Mouse (Mus musculus) layer of hippocampus, postnatal 25 days (tissue): ENCODE measurements at regions not wholly inside any gene's neighbourhood (a gene's known extent, or its start where the extent isn't known, plus 50 kb on each side); places are given as distances from the start of the nearest gene placed in this dataset.

ENCODE experiments used
- DNase-seq, 2 experiments: peaks; one replicate each; pipeline ENCODE4 v3.0.0; 2022; ENCODE audit warnings: mixed read lengths in 2 of 2, low spot score in 1 of 2; ENCODE audit errors: extremely low spot score in 1 of 2

GRCm38 (mm10) chr9:33001165-33001949, 365.3 kb downstream of the Ets1 start:
- no peak for DNase-seq

GRCm38 (mm10) chr9:33003880-33004279, 367.9 kb downstream of the Ets1 start:
- no peak for DNase-seq

- DNase-seq: no peak
Measured at GRCm38 (mm10) chr9:33004536-33004935, 368.5 kb downstream of the Ets1 start.

- DNase-seq: no peak
Measured at GRCm38 (mm10) chr9:33007456-33008063, 371.5 kb downstream of the Ets1 start.

DNA sequence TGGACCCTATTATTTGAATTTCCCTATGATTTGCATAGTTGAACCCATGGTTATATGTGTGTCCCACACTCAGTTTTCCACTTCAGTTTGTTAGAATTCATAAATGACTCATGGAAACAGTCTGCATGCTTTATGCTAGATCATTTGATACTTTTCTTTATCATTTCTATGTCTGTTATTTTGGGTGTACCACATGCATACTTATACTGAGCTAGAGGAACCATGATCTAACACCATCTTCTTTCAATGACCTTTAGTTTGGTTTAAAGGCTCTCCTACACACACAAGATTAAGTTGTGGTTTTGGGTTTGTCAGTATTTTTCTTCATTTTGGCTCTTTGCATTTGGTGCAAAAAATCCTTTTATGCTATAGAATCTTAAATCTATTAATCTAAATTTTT, 375.2 kb downstream of the Ets1 start:
- DNase-seq: no peak

- DNase-seq: no peak
Measured at GRCm38 (mm10) chr9:33035401-33035800, 399.4 kb downstream of the Ets1 start.

- DNase-seq: no peak
Measured at GRCm38 (mm10) chr9:33039221-33039790, 403.3 kb downstream of the Ets1 start.

DNA sequence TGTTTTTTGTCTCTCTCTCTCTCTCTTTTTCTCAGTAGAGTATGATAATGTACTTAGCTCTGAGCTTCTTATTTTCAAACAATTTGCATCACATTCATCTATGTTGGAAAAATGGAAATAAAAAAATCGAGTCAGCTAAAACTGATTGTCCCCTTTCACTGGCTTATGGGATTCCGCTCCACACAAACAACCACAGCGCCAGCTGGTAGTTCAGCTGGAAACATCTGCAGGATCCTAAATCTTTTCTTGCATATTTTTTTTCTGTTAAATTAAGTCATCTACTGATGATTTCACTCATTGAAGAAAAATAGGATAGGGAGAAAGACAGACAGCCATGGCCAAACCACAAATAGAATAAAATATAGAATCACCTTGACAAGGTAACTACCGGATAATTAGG, 414.8 kb downstream of the Ets1 start:
- no peak for DNase-seq

- no peak for DNase-seq
Measured at GRCm38 (mm10) chr9:33060636-33061264, 424.7 kb downstream of the Ets1 start.

- no peak for DNase-seq
Measured at GRCm38 (mm10) chr9:33062476-33062875, 426.5 kb downstream of the Ets1 start.

DNA sequence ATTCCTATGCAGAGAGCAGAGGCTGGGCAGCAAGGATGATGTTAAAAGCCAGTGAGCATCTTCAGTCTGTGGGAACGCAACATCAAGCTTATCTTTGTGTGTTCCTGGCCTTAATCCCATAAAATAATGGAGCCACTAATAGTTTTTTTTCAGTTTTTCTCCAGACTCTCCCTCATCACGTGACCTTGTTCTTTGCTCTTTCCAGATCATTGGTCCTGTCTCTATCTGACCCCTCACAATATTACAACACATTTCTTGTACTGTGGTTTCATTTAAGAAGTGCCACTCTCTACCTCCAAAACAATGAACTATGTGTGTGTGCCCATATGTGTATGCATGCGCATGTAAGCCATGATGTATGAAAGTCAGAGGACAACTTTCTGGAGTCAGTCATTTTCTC, 429.3 kb downstream of the Ets1 start:
- DNase-seq: no peak

DNA sequence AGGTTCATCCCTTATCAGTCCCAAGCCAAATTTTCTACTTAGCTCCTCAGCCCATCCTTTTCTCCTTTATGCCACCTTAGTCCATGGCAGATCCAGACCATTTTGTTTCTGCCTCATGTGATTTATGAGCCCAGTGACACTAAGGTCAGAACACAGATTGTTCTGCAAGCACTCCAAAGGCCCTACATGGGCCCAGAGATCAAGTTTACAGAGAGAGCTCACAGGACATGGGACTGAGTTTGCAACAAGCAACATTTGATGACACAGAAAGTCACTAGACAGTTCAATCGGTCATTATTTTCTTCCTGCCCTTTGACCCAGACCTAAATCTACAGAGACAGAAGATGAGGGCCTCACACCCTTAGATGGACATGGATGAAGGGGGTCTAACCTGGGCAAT, 431.5 kb downstream of the Ets1 start:
- no peak for DNase-seq

DNA sequence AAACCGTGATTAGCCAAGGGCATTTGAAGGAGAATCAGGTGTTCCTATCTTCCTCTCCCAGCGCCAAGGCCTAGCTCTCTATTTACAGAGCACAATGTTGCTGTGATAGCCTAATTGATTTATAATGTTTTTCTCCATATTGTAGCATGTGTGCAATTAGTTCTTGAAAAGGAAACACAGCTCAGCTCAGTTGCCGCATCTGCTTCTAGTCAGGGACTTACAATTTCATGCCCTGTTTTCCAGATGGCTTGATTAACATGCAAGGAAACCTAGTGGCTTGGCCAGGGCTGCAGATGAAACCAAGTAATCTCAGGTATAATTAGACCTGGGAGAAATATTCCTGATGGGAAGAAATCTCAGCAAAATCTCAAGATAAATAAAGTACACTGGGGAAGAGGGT, 434.1 kb downstream of the Ets1 start:
- no peak for DNase-seq

- no peak for DNase-seq
Measured at GRCm38 (mm10) chr9:33080271-33080670, 444.2 kb downstream of the Ets1 start.

- no peak for DNase-seq
Measured at GRCm38 (mm10) chr9:33080774-33081173, 444.8 kb downstream of the Ets1 start.

DNA sequence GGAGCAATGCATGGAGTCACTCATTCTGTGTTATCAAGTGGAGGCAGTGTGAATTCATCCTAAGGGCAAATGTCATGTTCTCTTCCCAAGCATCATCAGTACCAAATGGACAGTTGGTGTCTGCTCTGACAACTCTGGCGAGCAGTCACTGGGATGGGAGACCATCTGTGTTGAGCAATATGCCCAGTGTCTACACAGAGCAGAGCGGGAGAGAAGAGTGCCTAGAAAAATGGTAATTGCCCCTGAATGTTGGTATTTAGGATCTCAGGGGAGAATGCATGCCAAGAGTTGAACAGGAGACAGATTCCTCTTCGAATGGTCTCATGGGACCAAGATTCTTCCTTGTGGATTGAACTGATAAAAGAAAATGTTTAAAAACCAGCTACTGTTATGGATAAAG, 454.0 kb downstream of the Ets1 start:
- no peak for DNase-seq

DNA sequence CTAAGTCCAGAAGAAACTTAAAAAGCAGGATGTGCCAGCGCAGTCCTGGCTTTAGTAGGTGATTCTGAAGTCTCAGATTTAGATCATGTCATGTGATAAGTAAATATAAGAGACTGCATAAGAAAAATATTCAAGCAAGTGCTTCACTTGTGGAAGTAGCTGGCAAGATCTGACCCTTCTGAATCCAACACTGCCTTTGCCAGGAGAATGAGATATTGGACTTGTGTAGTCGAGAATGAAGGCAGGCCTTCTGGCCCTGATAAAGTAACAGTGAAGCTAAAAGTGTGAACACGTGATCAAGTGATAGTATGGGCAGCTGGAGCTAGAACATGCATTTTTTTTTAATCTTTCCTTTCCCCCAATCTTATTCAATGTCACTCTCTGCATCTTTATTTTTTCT, 455.6 kb downstream of the Ets1 start:
- DNase-seq: no peak

- peak; percentile 62 to 88 for DNase-seq
Measured at GRCm38 (mm10) chr9:33095654-33096053, 459.6 kb downstream of the Ets1 start.

- DNase-seq: no peak
Measured at GRCm38 (mm10) chr9:33101206-33101605, 465.2 kb downstream of the Ets1 start.

DNA sequence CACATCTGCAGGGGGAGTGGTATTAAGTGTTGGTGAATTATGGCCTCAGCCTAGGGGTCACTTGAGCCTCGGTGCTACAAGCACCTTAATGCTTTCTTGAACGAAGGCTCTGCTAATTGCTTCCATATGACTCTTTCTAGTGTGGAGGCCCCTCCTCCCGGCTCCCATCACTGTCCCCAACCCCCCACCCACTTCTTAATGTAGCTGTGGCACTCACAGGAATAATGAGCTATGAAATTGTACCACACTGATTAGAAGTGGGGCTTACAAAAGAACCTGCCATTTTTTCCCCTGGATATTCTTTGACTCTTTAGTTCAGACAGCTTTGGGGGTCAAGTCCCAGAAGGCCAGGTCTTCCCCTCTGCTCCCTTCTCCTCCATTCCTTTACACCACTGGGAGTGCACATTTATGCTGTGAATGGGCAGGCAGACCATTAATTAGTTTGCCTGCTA, 468.6 kb downstream of the Ets1 start:
- no peak for DNase-seq

- DNase-seq: no peak
Measured at GRCm38 (mm10) chr9:33123841-33124240, 487.8 kb downstream of the Ets1 start.
